Mouse (Mus musculus) ES-E14 (cell line): ENCODE measurements around the gene Lrg1.

Experiments used
- CHD2 ChIP-seq: IDR thresholded peaks from 2 replicates; pipeline ENCODE4 v1.6.1; 2014; ENCODE audit warnings: mild to moderate bottlenecking, low read depth, low read length, inconsistent platforms
- HCFC1 ChIP-seq: IDR thresholded peaks from 2 replicates; pipeline ENCODE4 v1.6.1; 2012; ENCODE audit warnings: low read length, inconsistent platforms, borderline replicate concordance; ENCODE audit not compliant: insufficient read depth
- MAFK ChIP-seq: IDR thresholded peaks from 2 replicates; pipeline ENCODE4 v1.6.1; 2014; ENCODE audit warnings: mild to moderate bottlenecking, low read depth, low read length, inconsistent platforms; ENCODE audit not compliant: insufficient read depth
- ZC3H11A ChIP-seq: IDR thresholded peaks from 2 replicates; pipeline ENCODE4 v1.6.1; 2012; ENCODE audit warnings: low read depth, mild to moderate bottlenecking, inconsistent platforms, low read length, borderline replicate concordance

GRCm38 (mm10) chr17:56092312-56092711, 29.5 kb downstream of the Lrg1 start:
- TF ChIP-seq ZC3H11A (no peak), CHD2 (no peak), MAFK (no peak), HCFC1 (no peak)
